ENCODE assay signal across 31 mouse cellular contexts in the genomic region with DNA sequence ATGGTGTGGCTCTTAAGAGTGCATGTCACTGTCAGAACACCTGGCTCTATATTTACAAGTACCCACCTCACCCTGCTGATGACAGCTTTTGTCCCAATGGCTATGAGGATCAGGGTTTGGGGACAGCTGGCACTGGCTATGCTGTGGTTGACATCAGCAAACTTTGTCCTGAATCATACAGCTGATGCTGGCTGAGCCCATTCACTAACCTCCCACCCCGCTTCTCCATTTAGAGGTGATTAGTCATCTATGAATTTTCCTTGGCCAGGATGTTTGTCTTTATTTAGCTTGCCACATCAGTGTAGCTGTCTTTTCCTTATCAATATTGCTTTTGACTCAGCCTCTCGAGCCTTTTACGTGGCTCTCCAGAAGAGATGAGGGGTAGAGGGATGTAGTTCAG. TPM values are rescaled to one million over a fixed set of nuclear protein-coding genes. Genes with fewer than 3 reads are reported as not detected.
DNase-seq lines count a peak whose midpoint lies in the region; ATAC-seq and TF ChIP-seq lines count a peak whose summit lies in the region.
"Had no signal": no experiment of that assay in that cellular context is flagged by ENCODE, and none has a peak within 500 bp of the region (broad histone marks: within the 10 kb centered on the region; RNA-seq: fewer than 3 reads in every experiment).

No protein-coding gene starts in this region.

- 0 out of 2 replicates have a peak overlapping the region, but pooled peaks have one; percentile 13 for H3K27ac ChIP-seq in stomach, postnatal 0 days (replicated peaks)
- H3K27ac ChIP-seq: gastrocnemius, adult 2 months; heart, embryonic 15.5 days; hindbrain, embryonic 12.5 days; hindbrain, embryonic 15.5 days; intestine, embryonic 15.5 days had no signal

- no peaks in the 10 kb centered on the region for H3K27me3 ChIP-seq in C2C12 (ENCODE audit: control insufficient read depth, insufficient read depth, insufficient read length)
- H3K27me3 ChIP-seq in stomach, postnatal 0 days (ENCODE audit: control insufficient read depth, insufficient read depth, low read length) = no peaks in the 10 kb centered on the region
- H3K27me3 ChIP-seq: heart, embryonic 12.5 days; heart, embryonic 15.5 days; hindbrain, embryonic 12.5 days; hindbrain, embryonic 15.5 days; intestine, embryonic 15.5 days had no signal

- no peak overlapping the region for H3K9ac ChIP-seq in stomach, postnatal 0 days (ENCODE audit: low read length)
- H3K9ac ChIP-seq: forebrain, postnatal 0 days; heart, embryonic 12.5 days; heart, embryonic 15.5 days; hindbrain, embryonic 12.5 days; hindbrain, embryonic 15.5 days; intestine, embryonic 15.5 days had no signal

- no peak for TF ChIP-seq EP300 in stomach, postnatal 0 days (optimal IDR thresholded peaks at IDR 0.05)

- H3K4me3 ChIP-seq in C2C12 (ENCODE audit: insufficient read depth, poor library complexity, severe bottlenecking) = no peak overlapping the region
- H3K4me3 ChIP-seq in stomach, postnatal 0 days (ENCODE audit: low read depth, low read length) = no peak overlapping the region
- H3K4me3 ChIP-seq: gastrocnemius, adult 2 months; heart, embryonic 12.5 days; heart, embryonic 15.5 days; hindbrain, embryonic 12.5 days; hindbrain, embryonic 15.5 days; intestine, embryonic 15.5 days had no signal

- no peaks in the 10 kb centered on the region for H3K79me2 ChIP-seq in C2C12 (ENCODE audit: control insufficient read depth, insufficient read depth)

- TF ChIP-seq CTCF in C2C12 (IDR thresholded peaks at IDR 0.05; ENCODE audit: control insufficient read depth, insufficient read depth, insufficient read length) = no peak
- no peak for TF ChIP-seq CTCF in stomach, postnatal 0 days (IDR thresholded peaks at IDR 0.05; ENCODE audit: low read depth)

- ATAC-seq in stomach, postnatal 0 days (ENCODE audit: low FRiP score, low TSS enrichment) = no peak
- ATAC-seq: forebrain, embryonic 14.5 days; forebrain, postnatal 0 days; intestine, embryonic 15.5 days had no signal

- H3K9me3 ChIP-seq in stomach, postnatal 0 days (ENCODE audit: control insufficient read depth, low read length) = no peaks in the 10 kb centered on the region
- H3K9me3 ChIP-seq: heart, embryonic 15.5 days; hindbrain, embryonic 12.5 days; hindbrain, embryonic 15.5 days; intestine, embryonic 15.5 days had no signal

- H3K79me3 ChIP-seq in C2C12 (ENCODE audit: low read depth) = no peaks in the 10 kb centered on the region

- DNase-seq in 3T3-L1 (ENCODE audit: low read depth, low spot score) = peak; percentile 65
- peak; percentile 42 for DNase-seq in brain, adult 2 months (ENCODE audit: low read depth, low spot score)
- no peak for DNase-seq in stomach, postnatal 0 days (ENCODE audit: low spot score)
- DNase-seq in gastrocnemius, postnatal 4 days (ENCODE audit: low spot score in 2 of 2) = no peak
- no peak for DNase-seq in heart, postnatal 25 days (ENCODE audit: low spot score)
- no peak for DNase-seq in right cerebral cortex, postnatal 10 days (ENCODE audit: low spot score in 2 of 2)
- DNase-seq: adrenal gland, adult 8-10 months; adrenal gland, postnatal 25 days; cerebellum, adult 11 months; cerebellum, adult 2 months; cerebellum, postnatal 10 days; forebrain, postnatal 0 days; gastrocnemius, adult 2 months; gastrocnemius, postnatal 14 days; heart, adult 18-20 months; heart, postnatal 10 days; kidney, adult 11 months; kidney, adult 8-10 months had no signal

- 57% methylated on average over 3 of the region's 3 CpGs for WGBS in stomach, postnatal 0 days

- H3ac ChIP-seq in C2C12 (ENCODE audit: control insufficient read depth, insufficient read length, low read depth) = no peak overlapping the region

- H3K36me3 ChIP-seq in C2C12 (ENCODE audit: control insufficient read depth, insufficient read depth) = peaks cover 9% of the 10 kb centered on the region
- H3K36me3 ChIP-seq in stomach, postnatal 0 days (ENCODE audit: control insufficient read depth, insufficient read depth, low read length) = no peaks in the 10 kb centered on the region
- H3K36me3 ChIP-seq: heart, embryonic 12.5 days; heart, embryonic 15.5 days; hindbrain, embryonic 12.5 days; intestine, embryonic 15.5 days had no signal

- H3K4me2 ChIP-seq in stomach, postnatal 0 days (replicated peaks; ENCODE audit: low read depth) = no peak overlapping the region
- H3K4me2 ChIP-seq: heart, embryonic 12.5 days; heart, embryonic 15.5 days; hindbrain, embryonic 12.5 days; hindbrain, embryonic 15.5 days; intestine, embryonic 15.5 days had no signal

- no peaks in the 10 kb centered on the region for H3K4me1 ChIP-seq in stomach, postnatal 0 days (replicated peaks; ENCODE audit: control insufficient read depth, insufficient read depth)
- H3K4me1 ChIP-seq: heart, embryonic 12.5 days; heart, embryonic 15.5 days; hindbrain, embryonic 12.5 days; hindbrain, embryonic 15.5 days; intestine, embryonic 15.5 days had no signal

- intact Hi-C loops in heart, postnatal 25 days (cut with DNase I) = no loop called here

TF ChIP-seq in C2C12, 6 proteins besides CTCF, POLR2A, EP300 and RAD21:
- TF ChIP-seq MYOG (IDR thresholded peaks at IDR 0.05; ENCODE audit: control insufficient read depth, extremely low read depth, insufficient read length) = no peak
- TF ChIP-seq USF1 (IDR thresholded peaks at IDR 0.05; ENCODE audit: low read depth) = no peak
- no peak for TF ChIP-seq CEBPB (IDR thresholded peaks at IDR 0.05; ENCODE audit: low read depth)
- peak; percentile 76 for TF ChIP-seq MYOD1 (IDR thresholded peaks at IDR 0.05; ENCODE audit: control insufficient read depth, insufficient read length, low read depth)
- TF ChIP-seq MAX (IDR thresholded peaks at IDR 0.05) = no peak
- TF ChIP-seq FOSL1 (IDR thresholded peaks at IDR 0.05; ENCODE audit: insufficient read depth, low read length, poor library complexity, severe bottlenecking) = peak; percentile 13

RNA-seq across cellular contexts. Expression of gene Neu2, which starts 17.4 kb away (rescaled TPM):
- not detected for polyA plus RNA-seq in C2C12 (2012; fragmentation: generic; extraction: Trizol)
- 2.0 and 2.2 TPM in 2 replicates for polyA plus RNA-seq in stomach, postnatal 0 days (2015; fragmentation: Nextera tagmentation; extraction: Ambion mirVana)
- 1 to 10 TPM; 3.4 to 3.8 TPM for total RNA-seq in gastrocnemius, postnatal 4 days (2021)
- total RNA-seq in heart, postnatal 25 days (2021) = not detected
- total RNA-seq: adrenal gland, adult 8-10 months; adrenal gland, postnatal 25 days; ES-E14; heart, adult 18-20 months; heart, postnatal 10 days; hematopoietic stem cell, adult 5-6 weeks had no signal
- polyA plus RNA-seq: embryonic facial prominence, embryonic 11.5 days; embryonic facial prominence, embryonic 14.5 days; forebrain, embryonic 11.5 days; heart, embryonic 12.5 days; hindbrain, embryonic 12.5 days had no signal

RNA-seq across cellular contexts. Expression of gene Snorc, which starts 22.2 kb away (rescaled TPM):
- polyA plus RNA-seq in C2C12 (2012; fragmentation: generic; extraction: Trizol) = not detected
- polyA plus RNA-seq in stomach, postnatal 0 days (2015; fragmentation: Nextera tagmentation; extraction: Ambion mirVana) = not detected in 2 replicates
- total RNA-seq in gastrocnemius, postnatal 4 days (2021) = not detected
- not detected for total RNA-seq in heart, postnatal 25 days (2021)
- total RNA-seq: adrenal gland, adult 8-10 months; adrenal gland, postnatal 25 days; ES-E14; forebrain, postnatal 0 days; gastrocnemius, adult 2 months; gastrocnemius, postnatal 14 days; heart, adult 18-20 months; heart, postnatal 10 days; hematopoietic stem cell, adult 5-6 weeks had no signal
- polyA plus RNA-seq: embryonic facial prominence, embryonic 11.5 days; forebrain, embryonic 11.5 days; forebrain, embryonic 14.5 days; gonadal fat pad, adult 2 months; heart, embryonic 12.5 days; heart, embryonic 15.5 days; intestine, embryonic 15.5 days had no signal

Comparison
In these comparisons a context has a peak if more than half of its experiments do, and no peak if none do; other contexts are left out.
1. DNase-seq: peak in 3T3-L1 (single experiment) and brain, adult 2 months (single experiment); none in stomach, postnatal 0 days (single experiment), gastrocnemius, postnatal 4 days (0 of 2), heart, postnatal 25 days (single experiment) and right cerebral cortex, postnatal 10 days (0 of 2).
2. RNA of gene Neu2, which starts 17.4 kb away (total RNA-seq): 3.4 to 3.8 TPM in gastrocnemius, postnatal 4 days; not detected in heart, postnatal 25 days; every median in the first group is over 4 times any median in the second.